Mouse (Mus musculus): ENCODE data around the gene Cyb561d2. TPM values are rescaled to one million over a fixed set of nuclear protein-coding genes. Genes with fewer than 3 reads are reported as not detected.
A peak's percentile ranks its signal among the peaks of the same experiment; 100 is the strongest.

Cyb561d2 gene
- polyA plus RNA-seq, 1 experiment from 2014 or later = 17.7 TPM

- DNase-seq = no peak
- Histone ChIP-seq H3K27ac (peak overlapping the region; percentile 95), H3K36me3 (peaks cover 43% of the 10 kb centered on the region), H3K9ac (peak overlapping the region; percentile 97), H3K27me3 (peaks cover 18% of the 10 kb centered on the region), H3K4me1 (replicated peaks) (peaks cover 60% of the 10 kb centered on the region), H3K9me3 (replicated peaks) (no peaks in the 10 kb centered on the region), H3K4me3 (replicated peaks) (peak overlapping the region; percentile 84), H3K4me2 (peak overlapping the region; percentile 96)
- 40% methylated on average over 2 of the region's 2 CpGs for WGBS (ENCODE audit: insufficient replicate concordance)
- ATAC-seq (ENCODE audit: low read depth) = no peak
Measured at GRCm38 (mm10) chr9:107555701-107556100, 13.7 kb upstream of the Cyb561d2 start.

- DNase-seq (no peak), ATAC-seq (ENCODE audit: low read depth) (peak; percentile 6)
- Histone ChIP-seq H3K9ac (peak overlapping the region; percentile 97), H3K4me2 (peak overlapping the region; percentile 96), H3K27me3 (peaks cover 25% of the 10 kb centered on the region), H3K4me1 (replicated peaks) (peaks cover 67% of the 10 kb centered on the region), H3K4me3 (replicated peaks) (peak overlapping the region; percentile 84), H3K27ac (peak overlapping the region; percentile 95), H3K9me3 (replicated peaks) (no peaks in the 10 kb centered on the region), H3K36me3 (peaks cover 38% of the 10 kb centered on the region)
- WGBS (ENCODE audit: insufficient replicate concordance) = under 1% methylated on average over 22 of the region's 23 CpGs
Measured at GRCm38 (mm10) chr9:107555031-107555457, 13.1 kb upstream of the Cyb561d2 start.

GRCm38 (mm10) chr9:107554319-107554825 is 12.4 kb upstream of the Cyb561d2 start:
- Histone ChIP-seq H3K27ac (peak overlapping the region; percentile 95), H3K4me2 (peak overlapping the region; percentile 96), H3K9me3 (replicated peaks) (no peaks in the 10 kb centered on the region), H3K4me1 (replicated peaks) (peaks cover 67% of the 10 kb centered on the region), H3K27me3 (peaks cover 32% of the 10 kb centered on the region), H3K9ac (peak overlapping the region; percentile 97), H3K36me3 (peaks cover 31% of the 10 kb centered on the region), H3K4me3 (replicated peaks) (peak overlapping the region; percentile 84)
- under 1% methylated on average over 53 of the region's 53 CpGs for WGBS (ENCODE audit: insufficient replicate concordance)
- DNase-seq (peak; percentile 95), ATAC-seq (ENCODE audit: low read depth) (peak; percentile 89)

DNA sequence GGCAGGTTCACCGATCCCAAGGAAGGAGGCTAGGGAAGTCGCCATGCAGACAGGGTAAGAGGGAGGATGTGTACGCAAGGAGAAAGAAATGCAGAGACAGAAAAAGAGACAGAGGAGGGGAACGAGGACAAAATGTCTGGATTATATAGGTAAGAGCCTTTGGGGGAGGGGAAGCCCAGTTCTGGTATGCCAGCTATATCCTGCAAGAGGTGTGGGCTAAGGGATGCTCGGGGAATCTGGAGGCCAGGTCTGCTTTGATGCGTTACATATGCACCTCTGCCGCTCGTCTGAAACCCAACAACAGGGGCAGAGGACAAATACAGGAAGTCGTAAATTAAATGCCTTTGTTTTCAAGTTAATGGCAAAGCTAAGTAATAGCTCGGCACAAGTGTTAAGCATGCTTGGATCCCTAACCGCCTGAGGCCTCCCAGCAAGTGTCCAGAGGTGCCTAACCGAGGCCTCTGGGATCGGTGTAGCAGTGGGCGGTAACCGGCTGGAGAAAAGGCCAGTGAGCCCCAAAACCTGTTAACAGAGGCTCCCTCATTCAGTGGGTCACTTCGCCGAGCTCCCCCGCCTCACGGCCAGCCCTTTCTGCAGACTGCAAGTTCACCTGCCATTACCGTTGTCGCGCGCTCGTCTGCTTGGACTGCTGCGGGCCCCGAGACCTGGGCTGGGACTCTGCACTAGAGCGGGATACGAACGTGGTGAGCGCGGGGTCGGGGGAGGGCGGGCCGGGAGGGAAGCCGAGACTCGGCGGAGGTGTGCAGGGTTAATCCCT is 11.7 kb upstream of the Cyb561d2 start:
- Histone ChIP-seq H3K36me3 (peaks cover 25% of the 10 kb centered on the region), H3K27ac (peak overlapping the region; percentile 95), H3K4me3 (replicated peaks) (peak overlapping the region; percentile 84), H3K4me1 (replicated peaks) (peaks cover 67% of the 10 kb centered on the region), H3K9ac (peak overlapping the region; percentile 97), H3K9me3 (replicated peaks) (no peaks in the 10 kb centered on the region), H3K4me2 (peak overlapping the region; percentile 96), H3K27me3 (peaks cover 38% of the 10 kb centered on the region)
- WGBS (ENCODE audit: insufficient replicate concordance) = 5% methylated on average over 37 of the region's 37 CpGs
- DNase-seq (peak; percentile 38), ATAC-seq (ENCODE audit: low read depth) (peak; percentile 41)

DNA sequence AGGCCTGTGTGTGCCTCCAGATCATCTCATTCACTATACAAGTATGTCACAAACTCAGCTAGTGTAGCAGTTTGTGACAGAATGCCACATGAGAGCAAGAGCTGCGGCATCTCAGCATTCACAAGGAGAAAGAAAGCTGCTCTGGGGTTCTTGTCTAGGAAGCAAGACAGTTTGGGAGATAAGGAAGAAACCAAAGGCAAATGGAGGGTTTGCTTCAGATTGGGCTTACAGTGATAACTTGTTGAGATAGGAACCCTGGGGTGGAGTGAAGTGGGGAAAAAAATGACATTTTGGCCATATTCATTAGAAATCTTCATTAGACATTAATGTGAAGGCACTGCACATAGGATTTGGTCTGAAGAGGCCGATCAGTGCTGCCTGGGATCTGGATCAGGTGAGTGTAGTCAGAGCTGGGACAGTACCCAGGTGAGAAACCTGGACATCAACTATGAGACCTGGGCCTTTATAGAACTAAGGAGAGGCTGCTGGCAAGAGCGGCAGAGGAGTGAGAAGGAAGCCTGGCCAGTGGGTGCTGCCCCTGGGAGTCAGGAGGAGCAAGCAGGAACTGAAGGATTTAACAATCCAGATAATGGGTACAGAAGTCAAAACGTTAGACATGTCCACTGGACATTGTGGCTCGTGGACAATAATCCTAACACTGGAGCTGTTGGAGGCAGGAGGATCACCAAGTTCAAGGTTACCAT is 10.8 kb upstream of the Cyb561d2 start:
- Histone ChIP-seq H3K4me3 (replicated peaks) (peak overlapping the region; percentile 84; the same call in 1 of the 2 replicates), H3K9ac (peak overlapping the region; percentile 97; the same call in 1 of the 2 replicates), H3K27me3 (peaks cover 44% of the 10 kb centered on the region), H3K36me3 (peaks cover 16% of the 10 kb centered on the region), H3K27ac (no peak overlapping the region), H3K4me1 (replicated peaks) (peaks cover 69% of the 10 kb centered on the region), H3K9me3 (replicated peaks) (no peaks in the 10 kb centered on the region), H3K4me2 (peak overlapping the region; percentile 96)
- WGBS (ENCODE audit: insufficient replicate concordance) = 53% methylated on average over 5 of the region's 5 CpGs
- DNase-seq (no peak), ATAC-seq (ENCODE audit: low read depth) (no peak)

- DNase-seq = no peak
- Histone ChIP-seq H3K9me3 (replicated peaks) (no peaks in the 10 kb centered on the region), H3K27me3 (peaks cover 44% of the 10 kb centered on the region), H3K9ac (peak overlapping the region; percentile 76), H3K4me1 (replicated peaks) (peaks cover 70% of the 10 kb centered on the region), H3K4me2 (peak overlapping the region; percentile 96), H3K27ac (peak overlapping the region; percentile 58; the same call in 1 of the 2 replicates), H3K4me3 (replicated peaks) (peak overlapping the region; percentile 61), H3K36me3 (peaks cover 7% of the 10 kb centered on the region)
- 28% methylated on average over 8 of the region's 8 CpGs for WGBS (ENCODE audit: insufficient replicate concordance)
- no peak for ATAC-seq (ENCODE audit: low read depth)
Measured at GRCm38 (mm10) chr9:107551890-107552355, 9.9 kb upstream of the Cyb561d2 start.

- H3K9me3 ChIP-seq (replicated peaks) = no peaks in the 10 kb centered on the region
- DNase-seq = peak; percentile 71
- H3K4me1 ChIP-seq (replicated peaks) = peaks cover 70% of the 10 kb centered on the region
- H3K27me3 ChIP-seq = peaks cover 44% of the 10 kb centered on the region
- H3K27ac ChIP-seq = peak within 1 kb of the TSS; percentile 58
- H3K4me3 ChIP-seq (replicated peaks) = peak within 1 kb of the TSS; percentile 61
- 2% methylated on average over 63 of the region's 63 CpGs for WGBS (ENCODE audit: insufficient replicate concordance)
- peak within 1 kb of the TSS; percentile 76 for H3K9ac ChIP-seq
- peaks cover under 1% of the 10 kb centered on the region; the same call in 1 of the 2 replicates for H3K36me3 ChIP-seq
- peak; percentile 43 for ATAC-seq (ENCODE audit: low read depth)
- peak within 1 kb of the TSS; percentile 96 for H3K4me2 ChIP-seq
Measured at GRCm38 (mm10) chr9:107551117-107551889, 9.3 kb upstream of the Cyb561d2 start, which contains the start of gene Rassf1. TSS of gene Rassf1 (plus strand) at chr9:107551555.

GRCm38 (mm10) chr9:107550491-107551116 is 8.6 kb upstream of the Cyb561d2 start:
- ATAC-seq (ENCODE audit: low read depth) = no peak
- Histone ChIP-seq H3K4me2 (peak overlapping the region; percentile 96), H3K36me3 (no peaks in the 10 kb centered on the region), H3K4me3 (replicated peaks) (peak overlapping the region; percentile 61), H3K4me1 (replicated peaks) (peaks cover 69% of the 10 kb centered on the region), H3K9me3 (replicated peaks) (no peaks in the 10 kb centered on the region), H3K27me3 (peaks cover 44% of the 10 kb centered on the region), H3K9ac (peak overlapping the region; percentile 76), H3K27ac (no peak overlapping the region)
- WGBS (ENCODE audit: insufficient replicate concordance) = 36% methylated on average over 23 of the region's 23 CpGs
- no peak for DNase-seq

- Histone ChIP-seq H3K4me1 (replicated peaks) (peaks cover 66% of the 10 kb centered on the region), H3K9ac (no peak overlapping the region), H3K27ac (no peak overlapping the region), H3K4me3 (replicated peaks) (no peak overlapping the region), H3K9me3 (replicated peaks) (no peaks in the 10 kb centered on the region), H3K36me3 (peaks cover 7% of the 10 kb centered on the region), H3K27me3 (peaks cover 44% of the 10 kb centered on the region), H3K4me2 (no peak overlapping the region)
- ATAC-seq (ENCODE audit: low read depth) = no peak
- WGBS (ENCODE audit: insufficient replicate concordance) = 78% methylated on average over 20 of the region's 20 CpGs
- no peak for DNase-seq
Measured at GRCm38 (mm10) chr9:107549297-107550074, 7.5 kb upstream of the Cyb561d2 start.

DNA sequence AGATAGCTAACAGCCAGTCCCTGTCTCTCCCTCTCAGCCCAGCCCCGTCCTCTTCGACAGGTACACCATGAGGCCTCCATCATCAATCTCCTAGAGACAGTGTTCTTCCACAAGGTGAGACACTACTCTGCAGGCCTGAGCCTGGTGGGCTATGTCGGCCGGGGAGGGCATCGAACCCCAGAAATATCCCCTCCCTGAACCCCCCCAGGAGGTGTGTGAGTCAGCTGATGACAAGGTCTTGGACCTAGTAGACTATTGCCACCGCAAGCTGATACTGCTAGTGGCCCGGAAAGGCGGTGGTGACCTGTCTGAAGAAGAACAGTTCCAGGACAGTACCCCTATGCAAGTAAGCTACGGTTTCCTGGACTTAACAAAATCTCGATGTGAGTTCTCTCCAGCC is 6.8 kb upstream of the Cyb561d2 start:
- no peak overlapping the region for H3K27ac ChIP-seq
- H3K9ac ChIP-seq = no peak overlapping the region
- no peak for DNase-seq
- H3K4me1 ChIP-seq (replicated peaks) = peaks cover 63% of the 10 kb centered on the region
- H3K36me3 ChIP-seq = peaks cover 14% of the 10 kb centered on the region
- no peak overlapping the region for H3K4me2 ChIP-seq
- H3K9me3 ChIP-seq (replicated peaks) = no peaks in the 10 kb centered on the region
- WGBS (ENCODE audit: insufficient replicate concordance) = 85% methylated on average over 10 of the region's 10 CpGs
- peaks cover 44% of the 10 kb centered on the region for H3K27me3 ChIP-seq
- no peak for ATAC-seq (ENCODE audit: low read depth)
- no peak overlapping the region for H3K4me3 ChIP-seq (replicated peaks)
